Mouse (Mus musculus) brain, embryonic 14.5 days (tissue): ENCODE results near the gene 4933405O20Rik. TPM values are rescaled to one million over a fixed set of nuclear protein-coding genes. Genes with fewer than 3 reads are reported as not detected.

ENCODE experiments used
- DNase-seq: peaks from one replicate; pipeline ENCODE4 v3.0.0-alpha.2; 2011; ENCODE audit warnings: low read depth
- CTCF ChIP-seq: fragments of 200-500 bp; IDR thresholded peaks from 2 replicates; pipeline ENCODE4 v1.5.1; 2012; ENCODE audit warnings: inconsistent platforms, mild to moderate bottlenecking, moderate library complexity, borderline replicate concordance; ENCODE audit not compliant: insufficient read depth, insufficient read length; ENCODE audit errors: extremely low read depth
- POLR2A ChIP-seq: fragments of 200-500 bp; IDR thresholded peaks from 2 replicates; pipeline ENCODE4 v1.6.1; 2012; ENCODE audit warnings: mild to moderate bottlenecking, inconsistent platforms, borderline replicate concordance; ENCODE audit not compliant: poor library complexity, insufficient read depth, insufficient read length, severe bottlenecking; ENCODE audit errors: extremely low read depth
- polyA plus RNA-seq: library from polyadenylated mRNA; depleted of rRNA; stranded (reverse); fragments of >200 nt; gene quantifications from 2 replicates; pipeline ENCODE4 v1.2.3, GENCODE M21; 2012; rRNA removed

The 4933405O20Rik gene
- polyA plus RNA-seq = 0.24 and 0.53 TPM in 2 replicates

DNA sequence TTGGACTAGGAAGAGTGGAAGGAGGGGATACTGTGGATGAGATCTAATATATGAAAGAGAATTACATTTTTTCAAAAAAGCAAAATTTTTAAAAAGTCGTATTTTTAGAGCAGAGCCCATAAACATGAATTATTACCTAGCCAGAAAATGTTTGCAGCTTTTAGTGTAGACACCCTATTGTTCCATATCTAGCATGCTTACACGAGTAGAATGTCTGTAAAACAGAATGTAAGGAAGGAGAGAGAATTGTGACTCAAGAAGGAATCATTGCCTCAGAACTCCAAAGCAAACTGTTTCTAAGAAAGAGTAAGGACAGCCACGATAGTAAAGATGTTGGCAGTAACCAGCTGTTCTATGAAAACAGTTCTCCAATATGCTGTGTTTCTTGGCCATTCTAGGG lies at the start of gene 4933405O20Rik:
Gene 4933405O20Rik (plus strand): TSS at position 301 of the 400 bp plus-strand sequence.
- TF ChIP-seq POLR2A (no peak), CTCF (no peak)
- no peak for DNase-seq

- no peak for TF ChIP-seq POLR2A
- DNase-seq = no peak
Measured at GRCm38 (mm10) chr7:50549572-50549971, 49.4 kb upstream of the 4933405O20Rik start.

GRCm38 (mm10) chr7:50551426-50551825 lies 47.6 kb upstream of the 4933405O20Rik start:
- TF ChIP-seq POLR2A = no peak
- no peak for TF ChIP-seq CTCF
- no peak for DNase-seq

DNA sequence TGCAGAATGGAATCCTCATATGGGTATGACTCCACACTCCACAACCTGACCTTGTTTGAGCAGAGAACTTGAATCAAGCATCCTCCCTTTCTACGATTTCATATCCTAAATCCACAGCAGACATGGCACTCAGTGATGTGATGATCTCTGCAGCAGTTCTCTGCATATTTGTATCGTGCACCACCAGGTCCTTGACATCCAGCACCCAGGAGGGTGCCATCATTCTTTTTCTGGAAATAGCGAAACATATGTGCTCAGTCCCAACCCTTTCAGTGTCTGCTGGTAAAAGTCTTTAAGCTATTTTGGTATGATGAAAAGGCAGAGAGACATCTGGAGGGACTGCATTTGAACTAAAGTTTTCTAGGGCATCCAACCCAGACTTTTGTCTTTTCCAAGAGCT lies 36.3 kb upstream of the 4933405O20Rik start:
- TF ChIP-seq POLR2A = no peak
- TF ChIP-seq CTCF = no peak
- no peak for DNase-seq

- TF ChIP-seq CTCF (no peak), POLR2A (no peak)
- DNase-seq = peak; percentile 62
Measured at GRCm38 (mm10) chr7:50573841-50574240, 25.1 kb upstream of the 4933405O20Rik start.

- no peak for TF ChIP-seq POLR2A
- no peak for TF ChIP-seq CTCF
- DNase-seq = peak; percentile 37
Measured at GRCm38 (mm10) chr7:50588642-50589424, 10.2 kb upstream of the 4933405O20Rik start.

- DNase-seq = peak; percentile 35
- no peak for TF ChIP-seq POLR2A
- no peak for TF ChIP-seq CTCF
Measured at GRCm38 (mm10) chr7:50614101-50614500, 15.1 kb downstream of the 4933405O20Rik start.

- TF ChIP-seq POLR2A = no peak
- no peak for TF ChIP-seq CTCF
- no peak for DNase-seq
Measured at GRCm38 (mm10) chr7:50629186-50629585, 30.2 kb downstream of the 4933405O20Rik start.

DNA sequence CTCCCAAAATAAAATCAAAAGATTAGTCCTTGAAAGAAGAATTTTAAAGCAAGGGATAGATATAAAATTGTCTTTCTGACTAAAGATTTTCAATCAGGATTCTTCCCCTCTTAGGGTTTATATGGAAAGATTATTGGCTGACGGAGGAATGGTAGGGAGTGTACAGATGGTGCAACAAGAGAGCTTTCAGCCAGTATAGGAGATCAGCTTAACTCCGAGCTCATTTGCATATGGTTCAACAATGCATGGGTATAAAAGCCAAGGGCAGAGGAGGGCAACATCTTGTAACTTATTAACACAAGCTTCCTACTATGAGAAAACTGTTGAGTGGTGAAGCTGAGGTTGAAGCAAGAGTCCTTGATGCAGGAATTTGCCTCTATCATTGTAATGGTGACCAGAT lies 34.2 kb downstream of the 4933405O20Rik start:
- TF ChIP-seq POLR2A (no peak), CTCF (no peak)
- no peak for DNase-seq
